Mouse (Mus musculus) naive thymus-derived CD4-positive, alpha-beta T cell, adult 2 months (primary cell): Measurements from ENCODE around the gene Ly86.

Source experiments
- DNase-seq: peaks from one replicate; pipeline ENCODE4 v3.0.0-alpha.2; 2011; ENCODE audit warnings: low read depth

The Ly86 gene

DNA sequence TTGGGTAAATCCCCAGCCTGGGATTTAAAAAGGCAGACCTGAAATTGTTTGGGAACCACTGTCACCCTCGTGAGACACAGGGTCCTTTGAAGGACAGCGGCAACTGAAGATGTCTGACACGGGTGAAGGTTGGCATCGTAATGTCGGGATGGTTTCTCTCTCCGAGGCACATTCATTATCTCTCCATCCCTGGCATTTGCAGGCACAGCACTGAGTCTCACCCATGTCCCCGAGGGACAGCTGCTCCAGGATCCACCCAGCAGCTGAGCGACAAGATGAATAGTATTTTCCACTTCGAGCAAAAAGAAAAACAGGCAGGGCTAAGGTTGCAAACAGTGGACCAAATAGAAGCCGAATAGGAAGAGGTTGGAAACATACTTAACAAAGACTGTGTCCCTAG, 114.0 kb downstream of the Ly86 start:
- DNase-seq = no peak

DNA sequence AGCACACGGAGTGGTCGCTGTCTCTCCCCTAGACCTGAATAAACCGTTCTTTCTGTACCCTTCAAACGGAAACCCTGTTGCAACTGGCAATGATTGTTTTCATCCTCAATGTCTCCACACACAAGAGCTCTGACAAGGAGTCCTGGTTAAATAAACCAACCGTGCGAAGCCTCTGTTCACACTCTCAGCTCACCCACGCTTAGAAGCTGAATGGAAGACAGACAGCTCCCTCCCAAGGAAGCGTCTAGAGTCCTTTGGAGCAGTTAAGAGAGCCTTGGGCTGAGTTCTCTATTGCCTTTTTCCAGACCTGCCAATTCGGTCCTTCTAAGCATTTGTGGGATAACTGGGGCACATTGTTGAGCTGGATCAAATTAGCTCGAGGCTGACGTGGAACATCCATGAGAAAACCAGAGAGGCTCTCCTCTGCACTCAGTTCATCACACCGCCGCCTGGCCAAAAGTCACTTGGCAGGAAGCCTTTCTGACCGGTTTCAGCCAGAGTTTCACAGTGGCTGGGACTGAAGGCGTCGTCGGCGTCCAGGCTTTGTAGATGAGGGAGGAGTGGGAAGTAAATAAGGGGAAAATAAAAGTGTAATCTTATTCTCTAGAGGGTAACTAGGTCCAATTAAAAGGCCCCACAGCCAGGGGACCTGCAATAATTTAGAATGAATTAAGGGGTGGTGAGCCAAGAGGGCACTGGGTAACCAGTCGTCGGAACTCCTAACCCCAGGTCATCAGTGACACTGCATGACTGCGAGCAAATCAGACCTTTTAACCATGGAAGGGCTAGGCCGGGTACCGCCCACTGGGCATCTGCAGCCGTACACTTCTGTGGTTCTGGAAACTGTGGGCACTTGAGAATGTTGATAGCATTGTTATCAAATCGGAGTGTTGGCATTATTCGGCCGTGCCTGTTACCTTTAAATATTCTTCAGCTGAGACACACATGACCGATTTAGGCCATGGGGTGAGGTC, 115.2 kb downstream of the Ly86 start:
- no peak for DNase-seq

DNA sequence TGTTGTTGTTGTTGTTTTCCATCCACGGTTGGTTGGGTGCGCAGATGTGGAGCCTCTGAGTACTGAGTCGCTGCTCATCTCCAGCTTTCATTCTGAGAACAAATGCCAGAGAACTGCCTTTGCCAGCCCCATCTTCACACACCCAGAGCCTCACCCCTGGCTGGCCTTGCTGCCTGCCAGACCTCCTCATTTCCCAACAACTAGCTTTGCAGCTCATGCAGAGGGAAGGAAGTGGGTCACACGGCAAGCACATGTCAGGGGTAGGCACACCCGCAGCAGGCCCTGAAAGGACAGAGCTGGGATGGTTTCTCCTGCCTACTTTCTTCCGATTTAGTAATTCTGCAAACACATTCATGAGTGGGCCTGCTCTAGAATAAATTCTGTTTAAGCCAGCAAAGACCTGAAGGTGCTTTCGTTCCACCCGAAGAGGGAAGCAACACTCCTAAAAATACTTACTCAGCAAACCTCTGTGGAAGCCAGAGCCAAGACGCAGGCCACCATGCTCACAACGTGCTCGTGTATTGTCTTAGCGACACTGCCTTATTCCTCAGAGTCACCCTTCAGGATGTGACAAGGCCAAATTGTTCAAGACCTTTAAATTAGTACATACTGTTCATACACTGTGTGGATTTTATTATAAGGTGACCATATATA, 117.2 kb downstream of the Ly86 start:
- no peak for DNase-seq

DNA sequence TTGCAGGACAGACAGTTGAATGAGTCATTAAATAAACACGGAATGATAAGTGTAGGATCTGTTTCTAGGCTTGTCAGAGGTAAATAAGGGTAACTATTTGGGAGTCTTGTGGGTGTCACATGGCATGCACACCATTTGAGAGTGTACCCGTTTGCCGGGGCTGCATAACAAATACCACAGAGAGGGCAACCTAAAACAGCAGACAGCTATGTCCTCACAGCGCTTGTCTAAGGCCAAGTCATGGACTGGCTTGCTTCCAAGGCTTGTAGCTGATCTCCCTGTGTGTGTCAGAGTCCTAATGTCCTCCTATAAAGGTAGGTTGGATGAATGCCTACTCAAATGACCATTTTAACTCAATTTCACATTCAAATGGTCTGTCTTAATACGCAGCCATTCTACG, 120.7 kb downstream of the Ly86 start:
- no peak for DNase-seq

DNA sequence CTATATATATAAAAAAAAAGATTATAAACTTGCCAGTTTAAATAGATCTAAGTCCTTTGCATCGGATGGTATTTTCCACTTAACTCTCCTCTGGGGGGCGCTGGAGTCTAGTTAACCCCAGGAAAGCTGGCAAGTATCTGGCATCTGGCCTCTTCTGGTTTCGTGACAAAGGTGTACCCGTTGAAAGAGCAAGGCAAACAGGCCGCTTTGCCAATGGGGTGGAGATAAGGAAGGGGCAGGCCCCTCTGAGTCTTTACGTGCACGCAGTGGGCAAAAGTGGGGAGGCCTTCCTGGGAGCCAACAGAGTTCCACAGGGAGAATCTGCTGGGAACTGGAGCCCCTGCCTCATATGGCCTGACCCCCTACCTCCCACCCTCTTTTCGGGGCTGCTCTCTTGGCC, 122.8 kb downstream of the Ly86 start:
- peak; percentile 61 for DNase-seq
